Comparison of ENCODE assay signal across 9 mouse cellular contexts in genomic region chr13:30566767-30567166, GRCm38 (mm10). TPM values are rescaled to one million over a fixed set of nuclear protein-coding genes. Genes with fewer than 3 reads are reported as not detected.
DNase-seq lines count a peak whose midpoint lies in the region; ATAC-seq and TF ChIP-seq lines count a peak whose summit lies in the region.
"Had no signal": no experiment of that assay in that cellular context is flagged by ENCODE, and none has a peak within 500 bp of the region (broad histone marks: within the 10 kb centered on the region; RNA-seq: fewer than 3 reads in every experiment).

No protein-coding gene starts in this region.

- H3K4me2 ChIP-seq in liver, embryonic 12.5 days: no peak overlapping the region
- H3K4me2 ChIP-seq: embryonic facial prominence, embryonic 15.5 days had no signal

- H3K4me3 ChIP-seq in liver, adult 2 months (ENCODE audit: insufficient read depth, low read depth, low read length): no peak overlapping the region
- H3K4me3 ChIP-seq in liver, embryonic 12.5 days: no peak overlapping the region
- H3K4me3 ChIP-seq: embryonic facial prominence, embryonic 15.5 days had no signal

- H3K36me3 ChIP-seq in liver, adult 2 months (ENCODE audit: control insufficient read depth, insufficient read depth, low read length): no peaks in the 10 kb centered on the region
- H3K36me3 ChIP-seq in liver, embryonic 12.5 days: no peaks in the 10 kb centered on the region
- H3K36me3 ChIP-seq: embryonic facial prominence, embryonic 15.5 days had no signal

- no peak for DNase-seq in liver, adult 2 months (ENCODE audit: extremely low read depth, low read depth, low spot score)
- peak; percentile 27 for DNase-seq in R1 (ENCODE audit: low read depth, low spot score)
- peak; percentile 12 for DNase-seq in forelimb bud, embryonic 11.5 days (ENCODE audit: low read depth, low spot score)
- peak; percentile 74 for DNase-seq in kidney, postnatal 10 days
- DNase-seq in lung, adult 18-20 months: peak; percentile 33 to 49
- DNase-seq in right cerebral cortex, postnatal 4 days: peak; percentile 44
- no peak for DNase-seq in c-Kit-positive CD71-positive TER-119-positive erythroid progenitor cells, embryonic 14.5 days (ENCODE audit: low spot score)

- 57% methylated on average over 8 of the region's 8 CpGs for WGBS in liver, adult 2 months
- 60% methylated on average over 8 of the region's 8 CpGs for WGBS in liver, embryonic 12.5 days (ENCODE audit: insufficient replicate concordance)

- no peaks in the 10 kb centered on the region for H3K4me1 ChIP-seq in liver, adult 2 months (ENCODE audit: control insufficient read depth, insufficient read depth, low read length)
- no peaks in the 10 kb centered on the region for H3K4me1 ChIP-seq in liver, embryonic 12.5 days
- H3K4me1 ChIP-seq: embryonic facial prominence, embryonic 15.5 days had no signal

- TF ChIP-seq CTCF in liver, adult 2 months (IDR thresholded peaks at IDR 0.05; ENCODE audit: low read depth, low read length): peak; percentile 69

- no peak for ATAC-seq in liver, embryonic 12.5 days

- H3K27ac ChIP-seq in liver, adult 2 months (replicated peaks; ENCODE audit: insufficient read depth, low read depth, low read length): no peak overlapping the region
- no peak overlapping the region for H3K27ac ChIP-seq in liver, embryonic 12.5 days
- H3K27ac ChIP-seq: embryonic facial prominence, embryonic 15.5 days had no signal

- no peaks in the 10 kb centered on the region for H3K27me3 ChIP-seq in liver, adult 2 months (ENCODE audit: control insufficient read depth, insufficient read depth, low read length)
- H3K27me3 ChIP-seq in liver, embryonic 12.5 days (replicated peaks): 0 out of 2 replicates have a peak, but pooled peaks cover 6% of the 10 kb centered on the region
- H3K27me3 ChIP-seq: embryonic facial prominence, embryonic 15.5 days had no signal

- no peaks in the 10 kb centered on the region for H3K79me2 ChIP-seq in liver, adult 2 months (ENCODE audit: control insufficient read depth, insufficient read depth, low read length)

- H3K9me3 ChIP-seq in liver, embryonic 12.5 days (replicated peaks): no peaks in the 10 kb centered on the region
- H3K9me3 ChIP-seq: embryonic facial prominence, embryonic 15.5 days had no signal

- no peak overlapping the region for H3K9ac ChIP-seq in liver, adult 2 months (ENCODE audit: low read depth, low read length)
- H3K9ac ChIP-seq in liver, embryonic 12.5 days: no peak overlapping the region
- H3K9ac ChIP-seq: embryonic facial prominence, embryonic 15.5 days had no signal

- no peak for TF ChIP-seq POLR2A in liver, adult 2 months (IDR thresholded peaks at IDR 0.05; ENCODE audit: extremely low read depth, insufficient read depth, low read length)

RNA-seq across cellular contexts. Expression of gene Uqcrfs1, which starts 21.6 kb away (rescaled TPM):
- total RNA-seq in liver, adult 2 months (2014; rRNA removed): 252 and 272 TPM in 2 replicates
- 278 and 314 TPM in 2 replicates for polyA plus RNA-seq in liver, adult 2 months (2012; rRNA removed)
- polyA plus RNA-seq in liver, embryonic 12.5 days (2016; fragmentation: Nextera tagmentation; extraction: Ambion mirVana): 200 and 202 TPM in 2 replicates

Comparison
In these comparisons a context has a peak if more than half of its experiments do, and no peak if none do; other contexts are left out.
1. DNase-seq: peak in R1 (single experiment), forelimb bud, embryonic 11.5 days (single experiment), kidney, postnatal 10 days (single experiment), lung, adult 18-20 months (2 of 2) and right cerebral cortex, postnatal 4 days (single experiment); none in liver, adult 2 months (single experiment) and c-Kit-positive CD71-positive TER-119-positive erythroid progenitor cells, embryonic 14.5 days (single experiment).